Mouse (Mus musculus) liver, adult 2 months (tissue): ENCODE data around the gene Zmym5. TPM values are rescaled to one million over a fixed set of nuclear protein-coding genes. Genes with fewer than 3 reads are reported as not detected.

ENCODE experiments used
- DNase-seq: peaks from one replicate; pipeline ENCODE4 v3.0.0-alpha.2; 2011; ENCODE audit warnings: low read depth, low spot score; ENCODE audit errors: extremely low read depth
- H3K27ac ChIP-seq: fragments of 200-500 bp; replicated peaks from 2 replicates; pipeline ENCODE4 v1.5.1; 2012; ENCODE audit warnings: low read depth, mild to moderate bottlenecking, control low read depth, inconsistent platforms, low read length; ENCODE audit not compliant: insufficient read depth
- H3K27me3 ChIP-seq: fragments of 200-500 bp; 2 replicates; pipeline ENCODE4 v1.6.1; 2012; ENCODE audit warnings: mild to moderate bottlenecking, moderate library complexity, low read length, inconsistent platforms; ENCODE audit not compliant: control insufficient read depth, insufficient read depth
- H3K36me3 ChIP-seq: fragments of 200-500 bp; 2 replicates; pipeline ENCODE4 v1.6.1; 2012; ENCODE audit warnings: low read length, inconsistent platforms; ENCODE audit not compliant: control insufficient read depth, insufficient read depth
- H3K4me1 ChIP-seq: fragments of 200-500 bp; 2 replicates; pipeline ENCODE4 v1.6.1; 2011; ENCODE audit warnings: low read length; ENCODE audit not compliant: control insufficient read depth, insufficient read depth
- H3K4me3 ChIP-seq: fragments of 200-500 bp; 2 replicates; pipeline ENCODE4 v1.5.1; 2011; ENCODE audit warnings: low read depth, mild to moderate bottlenecking, control low read depth, low read length, moderate library complexity; ENCODE audit not compliant: insufficient read depth
- H3K79me2 ChIP-seq: fragments of 200-500 bp; 2 replicates; pipeline ENCODE4 v1.6.1; 2012; ENCODE audit warnings: inconsistent platforms, mild to moderate bottlenecking, low read length, moderate library complexity; ENCODE audit not compliant: control insufficient read depth, insufficient read depth
- H3K9ac ChIP-seq: fragments of 200-500 bp; 2 replicates; pipeline ENCODE4 v1.6.1; 2012; ENCODE audit warnings: low read depth, mild to moderate bottlenecking, control low read depth, inconsistent platforms, low read length
- CTCF ChIP-seq: fragments of 200-500 bp; IDR thresholded peaks from 2 replicates; pipeline ENCODE4 v1.5.1; 2011; ENCODE audit warnings: low read depth, low read length, control low read depth
- POLR2A ChIP-seq: fragments of 200-500 bp; IDR thresholded peaks from 2 replicates; pipeline ENCODE4 v1.6.1; 2011; ENCODE audit warnings: low read length, control low read depth; ENCODE audit not compliant: insufficient read depth; ENCODE audit errors: extremely low read depth
- WGBS: fragments of 180-500 bp; shearing (Covaris S2); methylation state at CpG from one replicate; pipeline ENCODE4 v1.1.7; 2018; 5-methylcytosine and 5-hydroxymethylcytosine counted together
- polyA plus RNA-seq: library from polyadenylated mRNA; depleted of rRNA; stranded (reverse); fragments of >200 nt; gene quantifications from 2 replicates; pipeline ENCODE4 v1.2.3, GENCODE M21; 2012; rRNA removed
- total RNA-seq: library from RNA; depleted of rRNA; stranded (reverse); fragments of >200 nt; gene quantifications from 2 replicates; pipeline ENCODE4 v1.2.3, GENCODE M21; 2014; rRNA removed

Gene Zmym5
- total and polyA plus RNA-seq, 2 experiments, result 3.0 to 18.5 TPM

- Histone ChIP-seq H3K27me3 (no peaks in the 10 kb centered on the region), H3K4me1 (0 out of 2 replicates have a peak, but pooled peaks cover 2% of the 10 kb centered on the region), H3K79me2 (no peaks in the 10 kb centered on the region; the same call in 1 of the 2 replicates), H3K27ac (no peak overlapping the region), H3K9ac (no peak overlapping the region), H3K4me3 (no peak overlapping the region), H3K36me3 (peaks cover 12% of the 10 kb centered on the region)
- DNase-seq, result no peak
- TF ChIP-seq CTCF, result no peak
- no peak for TF ChIP-seq POLR2A
- WGBS, result 95% methylated on average over 4 of the region's 4 CpGs
Measured at GRCm38 (mm10) chr14:56751282-56751681, 60.2 kb downstream of the Zmym5 start.

Other genes with a start within 250 kb of the Zmym5 start
- 1.4 and 4.1 TPM in 2 replicates for gene Cenpj, start 236.3 kb downstream of the Zmym5 start, total RNA-seq
- 0.54 and 0.67 TPM in 2 replicates for gene Cenpj, start 236.3 kb downstream of the Zmym5 start, polyA plus RNA-seq
- gene Parp4, start 236.1 kb downstream of the Zmym5 start, total RNA-seq, result 7.8 and 8.0 TPM in 2 replicates
- gene Parp4, start 236.1 kb downstream of the Zmym5 start, polyA plus RNA-seq, result 1.8 and 2.6 TPM in 2 replicates
- gene Mphosph8, start 143.5 kb downstream of the Zmym5 start, total RNA-seq, result 8.1 and 10.4 TPM in 2 replicates
- gene Mphosph8, start 143.5 kb downstream of the Zmym5 start, polyA plus RNA-seq, result 2.6 and 2.8 TPM in 2 replicates
- gene Pspc1, start 33.4 kb downstream of the Zmym5 start, total RNA-seq, result 6.5 and 11.6 TPM in 2 replicates
- gene Pspc1, start 33.4 kb downstream of the Zmym5 start, polyA plus RNA-seq, result 1.3 and 1.8 TPM in 2 replicates
- 22.9 TPM in 2 replicates for gene Zmym2, start 74.9 kb upstream of the Zmym5 start, total RNA-seq
- 1.9 and 3.9 TPM in 2 replicates for gene Zmym2, start 74.9 kb upstream of the Zmym5 start, polyA plus RNA-seq
- gene Gja3, start 246.4 kb upstream of the Zmym5 start, total RNA-seq, result not detected in 2 replicates
- gene Gja3, start 246.4 kb upstream of the Zmym5 start, polyA plus RNA-seq, result not detected in 2 replicates